Mouse (Mus musculus): ENCODE results near the gene Dmrt2.

Dmrt2 gene

DNA sequence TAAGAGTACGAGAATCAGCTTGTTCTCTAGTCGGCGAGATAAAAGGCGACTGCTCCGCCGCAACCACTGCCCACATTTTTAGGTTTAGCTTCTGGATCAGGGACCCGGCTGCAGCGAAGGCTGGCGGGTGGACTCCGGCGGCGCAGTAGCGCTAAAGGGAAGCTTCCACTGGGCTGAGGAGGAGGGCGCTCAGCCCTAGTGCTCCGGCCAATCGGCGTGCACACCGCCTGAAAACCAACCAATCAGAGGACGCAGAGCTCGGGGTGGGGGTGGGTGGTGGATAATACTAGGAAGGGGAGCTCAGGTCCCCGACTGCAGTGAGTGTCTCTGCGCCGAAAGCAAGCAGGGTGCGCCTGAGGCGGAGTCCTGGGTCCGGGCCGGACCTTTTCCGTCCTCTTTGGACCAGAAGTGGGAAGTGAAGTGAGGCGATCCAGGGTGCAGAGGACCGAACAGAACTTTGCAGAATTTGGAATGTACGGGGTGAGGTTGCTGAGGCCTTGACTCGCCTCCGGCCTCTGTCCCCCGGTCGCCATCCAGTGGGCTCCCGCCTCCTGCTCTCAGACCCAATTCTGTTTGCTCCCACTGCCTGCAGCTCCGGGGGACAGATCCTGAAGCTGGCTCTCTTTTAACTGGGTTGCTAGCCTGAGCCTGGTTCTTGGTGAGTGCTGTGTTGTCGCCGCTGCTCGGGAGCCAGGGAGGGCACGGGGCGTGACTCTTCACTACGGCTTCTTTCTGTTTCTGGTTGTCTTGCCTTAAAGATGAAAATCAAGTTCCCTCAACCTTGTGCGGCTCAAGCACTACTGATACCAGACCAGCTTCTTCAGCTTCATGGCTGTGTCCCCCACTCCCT, at the start of gene Dmrt2:
Gene Dmrt2 (plus strand): TSS at position 311 of the 850 bp plus-strand sequence.
- DNase-seq: peak; percentile 7

DNA sequence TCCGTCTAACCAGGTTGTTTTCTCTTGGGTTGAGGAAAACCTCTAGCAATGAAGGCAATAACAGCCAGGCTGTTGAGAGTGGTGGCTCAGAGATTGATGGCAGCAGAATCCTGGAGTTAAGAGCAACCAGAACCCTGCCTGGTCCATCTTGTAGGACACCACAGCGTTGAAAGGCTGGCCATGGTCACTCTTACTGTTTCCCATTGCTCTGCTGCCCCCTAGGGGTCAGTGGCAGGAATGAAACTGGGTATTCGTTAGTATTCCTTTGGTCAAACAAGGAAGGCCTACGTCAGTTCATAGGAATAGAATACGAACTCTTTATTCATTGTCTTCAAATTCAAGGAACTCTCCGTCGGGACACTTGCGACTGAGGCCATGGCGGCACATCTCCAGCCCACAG, 43.7 kb upstream of the Dmrt2 start:
- peak; percentile 46 for DNase-seq

DNA sequence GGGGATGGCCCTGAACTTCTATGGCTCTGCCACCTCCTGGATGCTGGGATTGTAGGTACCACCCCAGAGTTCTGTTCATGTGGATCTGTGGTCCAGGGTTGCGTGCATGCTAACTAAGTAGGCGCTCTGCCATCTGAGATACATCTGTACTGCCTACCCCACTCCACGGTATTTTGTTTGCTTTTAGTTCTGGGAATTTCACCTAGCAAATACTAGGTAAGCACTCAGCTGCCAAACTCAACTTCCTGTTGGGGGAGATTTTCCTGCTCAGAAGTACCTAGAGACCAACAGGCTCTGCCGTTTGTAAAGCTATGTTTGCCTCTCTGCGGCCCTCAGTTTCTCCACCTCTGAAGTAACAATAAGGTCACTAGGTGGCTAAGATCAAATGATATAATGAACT, 37.1 kb upstream of the Dmrt2 start:
- no peak for DNase-seq

DNA sequence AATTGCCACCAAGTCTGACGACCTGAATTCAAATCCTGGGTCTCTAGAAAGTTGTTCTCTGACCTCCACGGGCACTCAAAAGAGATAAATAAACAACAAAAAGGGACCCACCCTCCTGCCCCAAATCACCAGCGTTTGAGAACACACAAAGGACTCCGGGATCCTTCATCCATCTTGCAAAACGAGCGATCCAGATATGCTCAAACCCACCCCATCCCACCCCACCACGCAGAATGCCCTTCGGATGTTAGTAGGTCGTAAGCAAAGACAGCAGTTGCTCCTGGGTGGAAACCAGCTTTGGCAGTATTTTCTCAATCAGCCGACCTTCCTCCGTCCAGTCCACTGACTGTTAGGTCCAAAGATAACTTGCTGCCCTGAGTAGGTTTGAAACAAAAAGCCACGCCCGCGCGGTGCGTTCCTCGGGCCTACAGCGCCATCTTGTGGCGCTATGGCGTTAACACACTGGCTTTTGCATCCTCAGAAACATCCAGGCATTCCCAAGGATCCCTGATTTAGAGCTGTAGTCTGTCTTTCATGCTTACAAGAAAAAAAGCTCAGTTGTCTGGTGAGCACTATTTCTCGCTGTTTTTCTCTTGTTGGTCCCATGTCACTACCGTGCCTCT, 36.5 kb upstream of the Dmrt2 start:
- DNase-seq: peak; percentile 11

DNA sequence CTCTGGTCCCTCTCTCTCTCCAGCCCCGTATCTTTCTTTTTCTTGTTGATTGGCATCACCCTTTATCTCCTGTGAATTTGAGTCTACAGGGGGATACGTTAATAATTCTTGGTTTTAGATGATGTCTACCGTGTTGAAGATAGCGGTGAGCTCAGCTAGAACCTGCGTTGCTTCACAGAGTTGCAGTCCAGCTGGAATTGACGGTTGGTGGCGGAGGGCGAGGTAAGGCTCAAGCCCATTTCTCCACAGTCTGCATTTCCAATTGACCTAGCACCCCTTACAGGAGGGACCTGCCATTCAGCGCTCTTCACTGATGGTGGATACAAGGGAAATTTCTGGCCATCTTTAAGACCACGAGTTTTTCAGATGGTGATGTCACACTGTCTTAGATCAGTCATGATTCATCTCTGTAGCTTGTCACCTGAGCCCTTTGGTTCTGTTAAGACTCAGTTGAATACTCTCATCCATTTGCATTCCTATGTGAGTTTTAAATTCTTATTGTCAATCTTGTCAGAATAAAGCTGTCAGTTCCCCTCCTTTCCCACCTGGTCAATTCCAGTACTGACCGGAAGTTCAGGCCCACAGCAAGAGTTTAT, 33.3 kb upstream of the Dmrt2 start:
- DNase-seq: no peak

DNA sequence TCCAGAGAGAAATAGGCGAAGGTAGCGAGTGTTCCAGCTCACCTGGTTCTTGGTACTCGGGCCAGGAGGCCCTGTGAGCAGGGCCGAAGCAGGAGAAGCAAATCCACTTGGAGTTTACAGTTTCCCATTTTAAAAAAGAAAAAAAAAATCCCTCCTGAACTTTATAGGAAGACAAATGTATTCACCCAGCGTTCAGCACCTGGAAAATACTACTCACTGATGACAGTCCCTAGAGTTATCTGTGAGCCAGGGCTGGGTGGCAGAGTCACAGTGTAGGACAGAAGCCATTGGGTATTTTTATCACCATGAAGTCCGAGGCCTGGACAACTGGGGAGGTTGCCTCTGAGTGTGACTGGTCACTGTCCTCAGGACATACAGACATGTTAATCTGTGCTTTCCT, 30.4 kb upstream of the Dmrt2 start:
- DNase-seq: no peak

DNA sequence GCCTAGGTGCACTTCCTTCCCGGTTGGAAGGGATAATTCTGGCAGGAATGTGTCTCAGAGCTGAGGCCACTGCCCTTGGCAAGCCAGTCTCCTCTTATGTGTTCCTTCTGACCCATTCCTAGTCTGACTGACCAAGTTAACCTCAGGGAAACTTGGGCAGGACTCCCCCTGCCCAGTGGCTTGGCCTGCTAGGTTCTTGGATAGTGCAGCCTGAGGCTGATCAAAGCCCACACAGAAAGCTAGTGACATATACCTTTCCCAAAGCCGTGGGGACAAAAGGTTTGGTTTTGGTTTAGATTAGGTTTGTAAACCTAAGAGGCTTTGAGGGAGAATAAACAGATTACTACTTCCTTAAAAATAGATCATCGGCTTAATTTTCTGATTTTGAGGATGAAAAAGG, 25.1 kb upstream of the Dmrt2 start:
- no peak for DNase-seq

DNA sequence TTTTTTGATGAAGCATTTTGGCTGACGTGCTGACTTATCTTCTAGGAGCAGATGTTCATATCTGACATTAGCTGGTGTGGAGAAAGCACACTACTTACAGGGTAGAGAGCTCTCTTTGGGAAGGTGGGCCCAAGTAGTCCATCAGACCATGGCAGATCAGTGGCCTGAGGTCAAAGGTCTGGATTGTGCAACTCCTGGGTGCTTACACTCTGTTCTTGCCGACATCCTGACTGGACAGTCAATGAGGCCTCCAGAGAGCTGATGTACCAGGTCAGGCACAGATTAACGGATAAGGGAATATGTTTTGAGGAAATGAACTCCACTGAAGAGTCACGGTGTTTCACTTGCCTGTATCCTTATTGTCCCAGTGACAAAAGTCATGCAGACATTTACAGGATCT, 23.5 kb upstream of the Dmrt2 start:
- DNase-seq: no peak

DNA sequence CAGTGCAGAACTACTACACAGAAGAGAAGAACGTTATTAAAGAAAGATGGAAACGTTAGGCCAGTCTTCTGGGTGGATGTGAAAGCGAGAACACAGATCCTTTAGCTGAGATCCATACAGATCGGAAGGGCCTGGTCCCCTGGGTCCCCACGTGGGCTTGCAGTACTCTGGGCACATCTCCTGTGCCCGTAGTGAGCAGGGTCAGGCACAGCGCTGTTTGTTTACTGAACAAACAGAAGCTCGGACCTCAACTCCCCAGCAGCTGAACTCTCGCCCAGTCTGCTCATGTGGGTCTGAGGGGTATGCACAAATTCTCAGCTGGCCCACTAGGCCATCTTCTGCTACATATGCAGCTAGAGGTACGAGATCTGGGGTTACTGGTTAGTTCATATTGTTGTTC, 21.7 kb upstream of the Dmrt2 start:
- no peak for DNase-seq

DNA sequence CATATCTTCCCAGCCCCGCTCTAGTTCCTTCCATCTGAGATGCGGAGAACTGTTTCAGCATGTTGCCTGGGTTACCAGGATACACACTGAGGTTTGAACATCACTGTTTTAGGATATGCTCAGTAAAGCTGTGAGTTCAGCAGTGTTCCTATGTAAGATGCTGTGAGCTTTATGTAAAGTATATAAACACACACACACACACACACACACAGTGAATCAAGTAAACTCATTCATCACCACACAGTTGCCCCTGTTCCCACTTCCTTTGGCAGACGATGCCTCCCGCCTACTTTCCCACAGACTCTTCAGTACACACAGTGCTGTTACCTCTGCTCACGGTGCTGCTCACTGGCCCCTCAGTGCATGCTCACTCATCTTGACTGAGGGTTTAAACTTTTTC, 19.7 kb upstream of the Dmrt2 start:
- no peak for DNase-seq

DNA sequence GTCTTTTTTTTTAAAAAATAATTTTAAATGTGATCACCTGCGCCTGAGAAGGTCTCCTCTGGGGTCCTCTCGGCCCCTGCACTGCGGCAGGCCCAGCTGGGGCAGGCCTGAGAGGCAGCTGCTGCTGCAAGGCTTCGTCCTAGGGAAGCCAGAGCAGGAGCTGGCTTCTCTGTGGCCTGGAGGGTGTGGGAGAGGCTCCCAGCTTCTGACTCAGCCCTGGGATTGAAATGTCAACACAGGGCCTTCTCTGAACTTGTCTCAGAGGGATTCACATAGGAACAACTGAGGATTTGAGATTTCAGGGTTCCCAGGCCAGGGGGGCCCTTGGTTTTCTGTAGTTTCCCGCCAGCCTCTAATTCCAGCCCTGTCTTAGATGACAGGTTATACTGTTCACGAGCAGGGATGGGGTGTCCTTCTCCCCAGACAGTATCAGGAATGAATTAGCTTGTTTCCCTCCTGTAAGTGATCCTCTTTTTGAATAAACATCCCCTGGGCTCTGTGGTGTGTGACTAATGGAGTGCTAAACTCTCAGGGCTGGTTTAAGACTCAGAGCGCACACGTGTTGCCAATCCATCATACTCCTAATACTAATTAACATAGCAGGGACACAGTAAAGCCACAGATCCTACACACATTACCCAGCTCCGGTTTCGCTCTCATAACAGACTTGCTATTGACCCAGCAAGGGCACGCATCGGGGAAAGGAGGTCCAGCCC, 18.0 kb upstream of the Dmrt2 start:
- no peak for DNase-seq

DNA sequence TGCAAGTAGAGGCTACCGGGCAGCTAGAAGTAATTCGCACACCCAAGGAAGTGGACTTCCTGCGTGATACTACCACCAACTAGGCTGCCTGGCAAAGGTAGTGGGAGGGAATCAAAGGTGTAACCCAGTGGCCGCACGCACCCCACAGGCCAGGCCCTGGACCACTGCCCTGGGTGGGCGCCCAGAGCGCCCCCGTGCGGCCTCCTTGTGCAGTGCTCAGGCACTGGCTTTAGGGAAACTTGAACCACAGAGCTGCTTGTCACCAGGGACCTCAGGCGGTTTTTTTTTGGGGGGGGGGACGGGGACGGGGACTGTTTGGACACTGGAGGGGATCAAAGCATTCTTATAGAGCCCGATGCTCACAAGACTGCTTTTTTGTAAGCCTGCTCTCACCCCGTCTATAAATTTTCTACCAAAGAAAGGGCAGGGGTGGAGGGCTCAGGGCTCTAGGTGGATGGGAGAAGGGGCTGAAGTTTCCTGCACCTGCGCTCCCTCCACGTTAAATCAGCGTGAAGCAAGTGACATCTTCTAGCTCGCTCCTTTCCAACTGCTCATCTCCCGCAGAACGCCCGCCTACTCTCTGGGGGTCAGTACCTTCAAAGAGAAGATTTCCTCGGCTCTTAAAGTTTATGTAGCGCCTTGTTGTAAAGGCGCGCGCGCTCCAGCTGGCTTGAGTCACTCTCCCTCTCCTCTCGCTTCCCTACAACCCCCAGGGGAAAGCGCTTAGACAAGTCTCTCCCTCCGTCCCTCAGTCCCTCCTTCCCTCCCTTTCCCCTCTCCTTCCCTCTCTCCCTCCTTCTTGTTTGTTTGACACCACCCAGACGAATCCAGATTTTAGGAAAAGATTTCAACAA, 6.5 kb upstream of the Dmrt2 start:
- no peak for DNase-seq

DNA sequence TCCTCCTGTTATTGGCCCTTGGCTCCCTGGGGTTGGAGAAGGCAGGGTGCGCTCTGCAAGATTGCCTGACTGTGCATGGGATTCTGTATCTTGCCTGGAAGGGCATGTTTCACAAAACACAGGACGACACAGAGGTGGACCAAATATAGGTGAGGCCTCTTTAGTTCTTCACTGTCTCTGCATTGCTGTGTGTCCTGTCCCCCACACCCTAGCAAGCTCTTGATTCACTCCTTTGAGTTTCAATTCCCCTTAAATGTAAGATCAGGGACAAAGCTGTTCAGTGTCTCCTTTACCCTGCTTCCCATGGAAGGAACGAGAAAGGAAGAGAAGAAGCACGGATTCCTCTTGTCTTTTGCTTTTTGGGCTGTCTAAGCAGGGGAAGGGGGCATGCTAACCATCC, 4.4 kb upstream of the Dmrt2 start:
- DNase-seq: no peak

DNA sequence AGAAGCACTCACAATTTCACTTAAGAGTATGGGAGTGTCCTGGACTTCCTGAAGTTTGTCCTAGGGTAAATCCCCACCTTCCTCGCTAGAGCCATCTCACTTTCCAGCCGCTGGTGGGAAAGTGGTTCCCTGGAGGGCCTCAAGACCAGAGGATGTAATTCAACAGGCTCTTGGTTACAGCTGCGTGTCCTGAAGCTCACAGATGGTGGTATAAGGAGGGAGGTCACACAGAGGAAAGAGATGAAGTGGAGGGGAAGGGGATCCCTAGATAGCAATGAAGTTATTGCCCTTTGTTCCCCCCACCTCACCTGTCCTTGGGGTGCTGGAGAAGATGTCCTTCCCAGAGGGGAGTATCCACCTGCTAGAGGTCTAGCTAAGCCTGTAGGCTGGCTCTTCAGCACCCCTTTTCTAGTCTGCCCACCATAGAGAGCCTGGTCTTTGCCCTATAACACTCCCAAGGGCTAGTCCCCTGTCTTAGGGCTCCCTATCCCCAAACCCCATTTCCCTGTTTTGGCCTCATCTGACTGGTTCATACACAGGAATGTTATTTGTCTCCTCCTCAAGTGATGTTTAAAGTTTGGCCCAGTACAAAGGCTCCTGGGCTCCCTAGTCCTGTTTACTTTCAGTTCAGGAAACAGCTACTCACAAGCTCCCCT, 2.5 kb upstream of the Dmrt2 start:
- no peak for DNase-seq

DNA sequence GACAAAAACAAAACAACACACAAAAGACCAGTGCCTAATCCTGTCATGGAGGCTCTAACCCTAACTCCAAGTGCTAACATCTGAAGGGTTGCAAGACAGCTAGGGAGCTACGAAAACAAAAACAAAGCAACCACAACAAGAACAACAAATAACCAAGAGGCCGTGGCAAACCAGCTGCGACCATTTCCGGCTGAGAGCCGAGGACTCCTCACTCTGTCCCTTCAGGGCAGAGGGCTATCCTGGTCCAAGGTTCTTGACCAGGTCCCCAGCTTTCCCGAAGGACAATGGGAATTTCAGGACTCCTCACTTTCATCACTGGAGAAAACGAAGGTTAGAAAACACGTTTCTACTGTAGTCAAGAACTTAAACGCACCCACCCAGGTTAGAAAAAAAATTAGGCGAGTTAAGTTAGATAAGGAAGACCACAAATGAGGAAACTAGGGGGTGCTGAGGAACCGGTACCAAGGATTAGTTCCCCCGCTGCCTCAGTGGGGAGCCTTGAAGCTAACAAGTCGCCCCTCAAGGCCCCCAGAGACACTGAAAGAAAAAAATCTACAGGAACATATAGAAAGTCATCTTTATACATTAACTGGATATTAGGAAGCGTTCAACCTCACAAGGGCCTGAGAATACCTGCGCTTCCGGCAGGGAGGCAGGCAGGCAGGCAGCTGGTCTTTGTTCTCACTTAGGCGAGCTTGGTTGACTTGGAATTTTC, 1.5 kb upstream of the Dmrt2 start:
- no peak for DNase-seq

DNA sequence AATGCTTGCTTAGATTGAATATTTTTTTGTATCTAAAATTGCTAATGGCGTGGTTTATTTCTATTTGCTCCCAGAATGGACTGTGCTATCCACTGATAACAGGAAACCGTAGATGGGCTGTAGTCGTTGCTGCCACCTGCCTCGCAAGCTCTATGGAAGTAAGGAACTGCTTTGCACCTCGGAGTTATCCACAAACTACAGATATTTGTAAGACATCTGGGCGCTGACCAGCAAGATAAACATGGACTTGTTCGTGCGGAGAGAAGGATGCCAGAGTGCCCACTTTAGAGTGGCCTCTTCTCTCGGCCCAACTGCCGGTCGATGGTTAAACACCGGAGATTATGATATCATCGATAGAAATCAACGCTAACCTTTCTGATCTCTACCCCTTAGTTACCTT, 530 bp upstream of the Dmrt2 start:
- no peak for DNase-seq

DNA sequence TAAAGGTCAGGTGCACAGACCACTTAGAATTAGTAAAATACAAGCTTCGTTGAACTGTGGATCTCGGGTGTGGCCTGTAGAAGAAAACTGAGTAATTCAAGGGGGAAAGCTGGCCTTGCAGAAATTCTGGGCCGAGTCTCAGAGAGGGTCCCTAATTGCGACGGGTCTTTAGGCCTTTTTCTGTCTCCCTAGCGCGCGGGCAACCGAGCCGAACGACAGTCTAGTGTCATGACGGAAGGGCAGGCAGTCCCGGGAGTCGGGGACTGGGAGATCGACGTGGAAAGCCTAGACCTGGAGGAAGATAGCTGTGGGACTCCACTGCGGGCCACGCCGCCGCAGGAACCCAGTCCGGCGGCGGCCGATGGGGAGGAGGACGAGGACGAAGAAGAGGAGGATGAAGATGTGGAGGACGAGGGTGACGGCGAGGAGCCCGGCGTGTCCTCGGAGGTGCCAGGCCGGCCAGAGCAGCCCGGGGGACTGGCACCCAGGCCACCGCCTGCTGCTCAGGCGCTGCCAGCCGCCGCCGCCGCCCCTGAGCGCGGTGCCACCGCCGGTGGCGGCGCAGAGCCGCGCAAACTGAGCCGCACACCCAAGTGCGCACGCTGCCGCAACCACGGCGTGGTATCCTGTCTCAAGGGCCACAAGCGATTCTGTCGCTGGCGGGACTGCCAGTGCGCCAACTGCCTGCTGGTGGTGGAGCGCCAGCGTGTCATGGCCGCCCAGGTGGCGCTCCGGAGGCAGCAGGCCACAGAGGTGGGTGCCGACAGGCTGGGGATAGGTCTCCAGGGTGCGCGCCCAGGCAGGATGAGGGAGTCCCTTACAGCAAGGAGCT, 1.2 kb downstream of the Dmrt2 start:
- DNase-seq: no peak

DNA sequence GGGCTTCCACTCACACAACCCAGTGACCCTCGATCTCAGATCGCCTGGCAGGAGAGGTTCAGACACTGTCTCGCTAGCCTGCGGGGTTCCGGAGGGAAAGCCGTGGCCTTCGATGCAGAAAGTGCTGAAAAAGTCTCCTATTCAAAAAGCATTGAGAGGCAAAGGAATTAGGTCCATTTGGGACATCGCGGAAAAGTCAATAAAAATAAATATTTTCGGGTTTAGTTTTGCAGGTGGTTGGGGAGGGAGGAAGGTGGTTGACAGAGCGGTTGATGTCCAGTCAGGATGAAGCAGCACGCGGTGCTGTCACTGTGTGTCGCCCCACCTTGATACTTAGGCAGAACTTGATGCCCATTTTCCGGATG, 1.8 kb downstream of the Dmrt2 start:
- DNase-seq: no peak

DNA sequence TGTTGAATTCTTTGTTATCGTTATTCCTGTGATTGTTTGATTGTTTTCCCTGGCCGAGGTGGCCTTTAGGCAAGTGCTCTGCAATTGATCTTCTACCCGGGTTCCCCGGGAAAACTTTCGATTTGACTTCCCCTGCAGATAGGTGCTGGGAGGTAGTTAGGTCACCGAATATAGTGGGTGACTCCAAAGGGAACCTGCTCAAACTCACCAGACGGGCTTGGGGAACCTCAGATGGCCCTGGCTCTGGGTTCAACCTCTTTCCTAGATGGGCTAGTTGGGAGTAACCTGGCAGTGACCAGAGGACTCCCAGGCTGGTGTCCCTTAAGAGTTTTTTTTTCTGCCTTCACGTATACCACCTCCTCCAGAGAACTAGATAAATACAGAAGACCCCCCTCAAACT, 2.5 kb downstream of the Dmrt2 start:
- DNase-seq: no peak

DNA sequence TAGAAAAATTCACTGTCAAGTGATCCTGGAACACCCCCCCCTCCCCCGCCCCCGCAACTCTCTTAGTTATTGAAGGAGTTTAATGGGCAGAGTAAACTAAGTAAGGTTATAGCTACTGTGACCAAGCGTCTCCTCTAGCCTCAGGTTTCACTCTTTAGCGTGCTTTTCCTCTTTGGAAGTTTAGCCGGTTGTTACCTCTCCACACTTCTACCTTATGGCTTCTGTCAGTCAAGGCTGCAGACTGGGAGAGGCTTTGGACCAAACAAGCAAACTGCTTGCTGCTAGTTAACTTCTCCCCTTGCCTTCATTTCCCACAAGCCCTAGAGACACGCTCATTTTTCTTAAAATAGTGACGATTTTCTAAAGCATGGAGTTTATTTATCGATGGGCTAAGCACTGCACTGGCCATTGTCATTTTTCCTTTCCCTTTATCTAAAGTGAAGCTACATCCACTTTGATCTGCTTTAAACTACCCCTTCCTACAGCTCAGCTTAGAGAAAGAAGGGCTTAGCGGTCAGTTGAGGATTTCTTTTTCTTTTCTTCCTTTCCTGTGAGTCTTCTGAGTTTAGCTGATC, 3.7 kb downstream of the Dmrt2 start:
- DNase-seq: no peak
